9 mouse cellular contexts compared by ENCODE assay signal in the genomic region with DNA sequence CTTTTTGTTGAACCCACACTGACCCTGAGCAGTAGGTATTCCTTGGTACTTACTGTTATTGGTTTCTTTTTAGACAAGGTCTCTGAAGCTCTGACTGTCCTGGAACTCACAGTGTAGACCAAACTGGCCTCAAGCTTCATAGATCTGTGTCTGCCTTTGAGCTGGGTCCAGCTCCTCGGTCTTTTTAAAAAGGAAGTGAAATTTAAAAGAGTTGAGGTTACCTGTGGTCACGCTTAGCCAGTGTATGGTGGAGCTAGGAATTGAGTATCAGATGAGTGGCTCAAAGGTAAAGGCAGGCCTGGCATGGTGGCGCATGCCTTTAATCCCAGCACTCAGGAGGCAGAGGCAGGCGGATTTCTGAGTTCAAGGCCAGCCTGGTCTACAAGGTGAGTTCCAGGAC. TPM values are rescaled to one million over a fixed set of nuclear protein-coding genes. Genes with fewer than 3 reads are reported as not detected.
DNase-seq lines count a peak whose midpoint lies in the region; ATAC-seq and TF ChIP-seq lines count a peak whose summit lies in the region.
"Had no signal": no experiment of that assay in that cellular context is flagged by ENCODE, and none has a peak within 500 bp of the region (broad histone marks: within the 10 kb centered on the region; RNA-seq: fewer than 3 reads in every experiment).

No protein-coding gene starts in this region.

- 66% methylated on average over 4 of the region's 4 CpGs for WGBS in heart, embryonic 13.5 days
- WGBS in hindbrain, embryonic 12.5 days, result 76% methylated on average over 4 of the region's 4 CpGs
- whole genome bisulfite sequencing in midbrain, embryonic 13.5 days, result 69% methylated on average over 4 of the region's 4 CpGs

- no peak for ATAC-seq in heart, embryonic 13.5 days (ENCODE audit: extremely low read depth, insufficient number of reproducible peaks, low FRiP score, low TSS enrichment)
- no peak for ATAC-seq in hindbrain, embryonic 12.5 days (ENCODE audit: low FRiP score)
- no peak for ATAC-seq in midbrain, embryonic 13.5 days

- H3K9ac ChIP-seq in heart, embryonic 13.5 days, result peak overlapping the region; percentile 28
- peak overlapping the region; percentile 24; the same call in 1 of the 2 replicates for H3K9ac ChIP-seq in ES-E14 (ENCODE audit: insufficient read depth, low read depth, low read length, poor library complexity, severe bottlenecking)
- H3K9ac ChIP-seq in hindbrain, embryonic 12.5 days, result 0 out of 2 replicates have a peak overlapping the region, but pooled peaks have one; percentile 50
- H3K9ac ChIP-seq in midbrain, embryonic 13.5 days (replicated peaks), result peak overlapping the region; percentile 69

- no peak for DNase-seq in heart, postnatal 4 days
- DNase-seq in ES-E14 (ENCODE audit: low read depth, low spot score), result no peak
- DNase-seq in right cerebral cortex, postnatal 25 days, result no peak
- DNase-seq in left cerebral cortex, adult 9 months (ENCODE audit: low spot score in 2 of 2), result no peak
- DNase-seq in urinary bladder, postnatal 4 days (ENCODE audit: low spot score in 2 of 2), result no peak

- peak overlapping the region; percentile 83 for H3K4me2 ChIP-seq in heart, embryonic 13.5 days
- peak overlapping the region; percentile 83 for H3K4me2 ChIP-seq in hindbrain, embryonic 12.5 days (replicated peaks)
- H3K4me2 ChIP-seq in midbrain, embryonic 13.5 days (replicated peaks), result peak overlapping the region; percentile 93

- peaks cover 13% of the 10 kb centered on the region for H3K4me1 ChIP-seq in heart, embryonic 13.5 days
- peaks cover 0 to 16% of the 10 kb centered on the region in 2 experiments; a peak in 2 of 4 replicates for H3K4me1 ChIP-seq in ES-E14 (ENCODE audit: control insufficient read depth in 2 of 2, insufficient read depth in 2 of 2, low read length in 2 of 2, poor library complexity in 1 of 2)
- H3K4me1 ChIP-seq in hindbrain, embryonic 12.5 days, result peaks cover 18% of the 10 kb centered on the region
- H3K4me1 ChIP-seq in midbrain, embryonic 13.5 days (replicated peaks), result peaks cover 28% of the 10 kb centered on the region

- H3K27me3 ChIP-seq in heart, embryonic 13.5 days (replicated peaks), result peaks cover 27% of the 10 kb centered on the region
- no peaks in the 10 kb centered on the region for H3K27me3 ChIP-seq in hindbrain, embryonic 12.5 days
- H3K27me3 ChIP-seq in midbrain, embryonic 13.5 days, result peaks cover 9% of the 10 kb centered on the region; the same call in 1 of the 2 replicates

- no peaks in the 10 kb centered on the region for H3K36me3 ChIP-seq in heart, embryonic 13.5 days
- H3K36me3 ChIP-seq in ES-E14 (ENCODE audit: control insufficient read depth, insufficient read depth, low read length, poor library complexity, severe bottlenecking), result peaks cover 14% of the 10 kb centered on the region; the same call in 1 of the 2 replicates
- 0 out of 2 replicates have a peak, but pooled peaks cover 6% of the 10 kb centered on the region for H3K36me3 ChIP-seq in hindbrain, embryonic 12.5 days
- H3K36me3 ChIP-seq in midbrain, embryonic 13.5 days, result no peaks in the 10 kb centered on the region
- H3K36me3 ChIP-seq: G1E had no signal

- H3K9me3 ChIP-seq in heart, embryonic 13.5 days, result no peaks in the 10 kb centered on the region
- H3K9me3 ChIP-seq in ES-E14 (ENCODE audit: control insufficient read depth, insufficient read depth, low read depth, low read length), result no peaks in the 10 kb centered on the region
- no peaks in the 10 kb centered on the region for H3K9me3 ChIP-seq in hindbrain, embryonic 12.5 days (replicated peaks)
- no peaks in the 10 kb centered on the region for H3K9me3 ChIP-seq in midbrain, embryonic 13.5 days
- H3K9me3 ChIP-seq: G1E had no signal

- in situ Hi-C loops in ES-E14 (cut with MboI; ENCODE audit: low sequenced_read_pairs in 2 of 2, unreplicated experiment in 2 of 2), result no loop called here

- H3K27ac ChIP-seq in heart, embryonic 13.5 days (replicated peaks), result no peak overlapping the region
- peak overlapping the region; percentile 80; the same call in 1 of the 2 replicates for H3K27ac ChIP-seq in ES-E14 (ENCODE audit: insufficient read depth, low read depth, low read length, poor library complexity, severe bottlenecking)
- no peak overlapping the region; the same call in 1 of the 2 replicates for H3K27ac ChIP-seq in hindbrain, embryonic 12.5 days
- no peak overlapping the region for H3K27ac ChIP-seq in midbrain, embryonic 13.5 days

- peak overlapping the region; percentile 55 for H3K4me3 ChIP-seq in heart, embryonic 13.5 days
- H3K4me3 ChIP-seq in ES-E14 (ENCODE audit: insufficient read depth in 1 of 2, low read depth in 1 of 2, low read length in 2 of 2, poor library complexity in 1 of 2, severe bottlenecking in 1 of 2), result peak overlapping the region; percentile 80 to 83; a peak in 3 of 4 replicates
- peak overlapping the region; percentile 46 for H3K4me3 ChIP-seq in hindbrain, embryonic 12.5 days
- peak overlapping the region; percentile 56 for H3K4me3 ChIP-seq in midbrain, embryonic 13.5 days (replicated peaks)

TF ChIP-seq in ES-E14, 5 proteins besides CTCF, POLR2A, EP300 and RAD21:
- TF ChIP-seq ZNF384 (IDR thresholded peaks at IDR 0.05; ENCODE audit: low read depth, low read length), result no peak
- no peak for TF ChIP-seq ZC3H11A (IDR thresholded peaks at IDR 0.05; ENCODE audit: borderline replicate concordance, low read depth, low read length)
- no peak for TF ChIP-seq CHD2 (IDR thresholded peaks at IDR 0.05; ENCODE audit: low read depth, low read length)
- no peak for TF ChIP-seq HCFC1 (IDR thresholded peaks at IDR 0.05; ENCODE audit: borderline replicate concordance, insufficient read depth, low read length)

RNA-seq across cellular contexts. Expression of a gene that starts 0.9 kb away (rescaled TPM):
- 0.97 and 1.1 TPM in 2 replicates for polyA plus RNA-seq in heart, embryonic 13.5 days (2015; fragmentation: Nextera tagmentation; extraction: Ambion mirVana)
- total RNA-seq in heart, postnatal 4 days (2021), result 10 to 100 TPM; 12.3 to 12.9 TPM
- 37.2 and 45.8 TPM in 2 replicates for total RNA-seq in ES-E14 (2012; rRNA removed)
- polyA plus RNA-seq in hindbrain, embryonic 12.5 days (2016; fragmentation: Nextera tagmentation; extraction: Ambion mirVana), result 7.8 and 10.0 TPM in 2 replicates
- polyA plus RNA-seq in midbrain, embryonic 13.5 days (2015; fragmentation: Nextera tagmentation; extraction: Ambion mirVana), result 3.5 and 5.0 TPM in 2 replicates
